Mouse (Mus musculus) layer of hippocampus, adult 8-10 months (tissue): ENCODE results near the gene Pacs1. TPM values are rescaled to one million over a fixed set of nuclear protein-coding genes. Genes with fewer than 3 reads are reported as not detected.

Experiments used
- DNase-seq, 2 experiments: peaks; one replicate each; pipeline ENCODE4 v3.0.0; 2022; ENCODE audit warnings: low spot score in 2 of 2
- total RNA-seq, 4 experiments: library from RNA; stranded (reverse); gene quantifications; 2 replicates each; pipeline ENCODE4 v1.2.4; 2022

The Pacs1 gene
- total RNA-seq, result 10 to 100 TPM; 50.9 to 59.4 (median 55.3) TPM

- DNase-seq, result peak; percentile 58 to 84
Observed at GRCm38 (mm10) chr19:5272801-5273733, at the start of gene Pacs1. Pacs1 (minus strand) TSS chr19:5273119.

- DNase-seq, result no peak
Observed at GRCm38 (mm10) chr19:5313189-5313588, 40.3 kb upstream of the Pacs1 start.

- no peak for DNase-seq
Observed at GRCm38 (mm10) chr19:5309025-5309424, 36.1 kb upstream of the Pacs1 start.

GRCm38 (mm10) chr19:5306968-5307734 lies 34.2 kb upstream of the Pacs1 start:
- DNase-seq, result no peak

- DNase-seq, result no peak
Observed at GRCm38 (mm10) chr19:5306279-5306678, 33.4 kb upstream of the Pacs1 start.

- DNase-seq, result no peak
Observed at GRCm38 (mm10) chr19:5302455-5302854, 29.5 kb upstream of the Pacs1 start.

GRCm38 (mm10) chr19:5300588-5300987 lies 27.7 kb upstream of the Pacs1 start:
- no peak for DNase-seq

GRCm38 (mm10) chr19:5297903-5298800 lies 25.2 kb upstream of the Pacs1 start, which contains the start of gene Gal3st3:
Gal3st3 (plus strand) TSS chr19:5298331.
- DNase-seq, result peak in 1 of 2 experiments; percentile 52

- peak; percentile 75 to 81 for DNase-seq
Observed at GRCm38 (mm10) chr19:5296630-5297029, 23.7 kb upstream of the Pacs1 start.

GRCm38 (mm10) chr19:5295736-5296075 lies 22.8 kb upstream of the Pacs1 start:
- DNase-seq, result no peak

GRCm38 (mm10) chr19:5294972-5295735 lies 22.2 kb upstream of the Pacs1 start, which contains the start of gene Sf3b2:
Sf3b2 (minus strand) TSS chr19:5295455.
- peak; percentile 99 for DNase-seq

GRCm38 (mm10) chr19:5278381-5278780 lies 5.5 kb upstream of the Pacs1 start:
- no peak for DNase-seq

GRCm38 (mm10) chr19:5277140-5277539 lies 4.2 kb upstream of the Pacs1 start:
- no peak for DNase-seq

- no peak for DNase-seq
Observed at GRCm38 (mm10) chr19:5276531-5276930, 3.6 kb upstream of the Pacs1 start.

GRCm38 (mm10) chr19:5275736-5276135 lies 2.8 kb upstream of the Pacs1 start:
- DNase-seq, result no peak

- DNase-seq, result no peak
Observed at GRCm38 (mm10) chr19:5274641-5275040, 1.7 kb upstream of the Pacs1 start.

GRCm38 (mm10) chr19:5273916-5274315 lies 997 bp upstream of the Pacs1 start:
- DNase-seq, result no peak

GRCm38 (mm10) chr19:5272326-5272795 lies 558 bp downstream of the Pacs1 start:
- DNase-seq, result no peak

- DNase-seq, result no peak
Observed at GRCm38 (mm10) chr19:5271430-5271829, 1.5 kb downstream of the Pacs1 start.

- no peak for DNase-seq
Observed at GRCm38 (mm10) chr19:5269392-5269791, 3.5 kb downstream of the Pacs1 start.
